Mouse (Mus musculus): ENCODE data around the gene Ostm1. TPM values are rescaled to one million over a fixed set of nuclear protein-coding genes. Genes with fewer than 3 reads are reported as not detected.

Ostm1 gene
- polyA plus RNA-seq, 1 experiment from 2014 or later: 13.8 TPM

DNA sequence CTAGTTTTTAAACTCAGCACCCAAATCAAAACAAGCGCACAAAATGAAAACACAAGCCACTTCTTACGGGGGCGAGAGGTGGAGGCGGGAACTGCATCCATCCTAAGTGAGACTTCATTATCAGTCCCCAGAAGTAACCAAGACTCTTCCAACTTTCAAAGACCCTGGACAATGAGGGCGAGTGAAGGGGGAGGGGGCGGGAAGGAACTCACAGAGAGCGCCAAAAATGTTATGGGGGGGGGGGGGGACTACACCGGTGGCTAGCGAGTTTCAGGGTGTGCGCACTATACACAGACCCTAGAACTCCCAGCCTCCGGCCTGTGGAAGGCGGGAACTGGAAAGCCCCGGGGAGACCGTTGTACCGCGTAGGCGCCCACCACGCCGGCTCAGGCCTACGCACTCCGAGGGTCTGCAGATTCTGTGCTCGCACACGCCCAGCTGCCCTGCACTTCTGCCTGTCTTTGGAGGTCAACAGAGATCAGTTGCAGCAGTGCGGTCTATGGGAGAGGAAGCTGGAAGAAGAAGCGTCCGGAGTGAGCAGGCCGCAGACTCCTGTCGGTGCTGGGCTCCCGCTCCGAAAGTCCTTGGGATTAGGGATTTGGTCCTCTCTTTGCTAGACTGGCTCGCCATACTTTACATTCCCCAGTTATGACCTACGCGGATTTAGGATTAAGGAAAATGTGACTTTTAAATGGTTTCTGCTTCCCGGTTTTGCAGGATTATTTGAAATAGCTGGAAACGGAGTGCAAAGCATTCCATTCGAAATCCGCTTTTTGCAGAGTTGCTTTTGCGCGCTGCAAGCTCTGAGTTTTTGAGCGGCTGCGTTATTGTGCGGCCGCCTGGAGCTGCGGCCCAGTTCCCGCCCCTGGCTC, 1.7 kb upstream of the Ostm1 start:
- H3K4me2 ChIP-seq (ENCODE audit: low read depth, low read length): peak overlapping the region; percentile 43
- DNase-seq (ENCODE audit: low spot score) (no peak), ATAC-seq (ENCODE audit: low read depth) (no peak)
- H3K36me3 ChIP-seq (ENCODE audit: control insufficient read depth, insufficient read depth, low read length): no peaks in the 10 kb centered on the region
- peaks cover 100% of the 10 kb centered on the region for H3K27me3 ChIP-seq (replicated peaks; ENCODE audit: control insufficient read depth, insufficient read depth, low read length)
- H3K9ac ChIP-seq (ENCODE audit: low read depth, low read length): no peak overlapping the region; the same call in 1 of the 2 replicates
- peak overlapping the region; percentile 29 for H3K4me3 ChIP-seq (ENCODE audit: low read depth, low read length)
- H3K4me1 ChIP-seq (ENCODE audit: control insufficient read depth, insufficient read depth, low read length): peaks cover 5% of the 10 kb centered on the region; the same call in 1 of the 2 replicates
- no peak overlapping the region for H3K27ac ChIP-seq (replicated peaks; ENCODE audit: low read depth, low read length)
- no peaks in the 10 kb centered on the region for H3K9me3 ChIP-seq (ENCODE audit: control insufficient read depth, low read length)
- 1% methylated on average over 32 of the region's 45 CpGs for WGBS

GRCm38 (mm10) chr10:42582566-42583110, 984 bp upstream of the Ostm1 start:
- DNase-seq (ENCODE audit: low spot score) (no peak), ATAC-seq (ENCODE audit: low read depth) (no peak)
- H3K9ac ChIP-seq (ENCODE audit: low read depth, low read length): no peak overlapping the region
- peaks cover 99% of the 10 kb centered on the region for H3K27me3 ChIP-seq (replicated peaks; ENCODE audit: control insufficient read depth, insufficient read depth, low read length)
- H3K4me2 ChIP-seq (ENCODE audit: low read depth, low read length): peak overlapping the region; percentile 43
- H3K4me1 ChIP-seq (ENCODE audit: control insufficient read depth, insufficient read depth, low read length): peaks cover 5% of the 10 kb centered on the region; the same call in 1 of the 2 replicates
- peak overlapping the region; percentile 29 for H3K4me3 ChIP-seq (ENCODE audit: low read depth, low read length)
- H3K27ac ChIP-seq (replicated peaks; ENCODE audit: low read depth, low read length): no peak overlapping the region
- WGBS: 1% methylated on average over 31 of the region's 44 CpGs
- no peaks in the 10 kb centered on the region for H3K9me3 ChIP-seq (ENCODE audit: control insufficient read depth, low read length)
- H3K36me3 ChIP-seq (ENCODE audit: control insufficient read depth, insufficient read depth, low read length): no peaks in the 10 kb centered on the region

DNA sequence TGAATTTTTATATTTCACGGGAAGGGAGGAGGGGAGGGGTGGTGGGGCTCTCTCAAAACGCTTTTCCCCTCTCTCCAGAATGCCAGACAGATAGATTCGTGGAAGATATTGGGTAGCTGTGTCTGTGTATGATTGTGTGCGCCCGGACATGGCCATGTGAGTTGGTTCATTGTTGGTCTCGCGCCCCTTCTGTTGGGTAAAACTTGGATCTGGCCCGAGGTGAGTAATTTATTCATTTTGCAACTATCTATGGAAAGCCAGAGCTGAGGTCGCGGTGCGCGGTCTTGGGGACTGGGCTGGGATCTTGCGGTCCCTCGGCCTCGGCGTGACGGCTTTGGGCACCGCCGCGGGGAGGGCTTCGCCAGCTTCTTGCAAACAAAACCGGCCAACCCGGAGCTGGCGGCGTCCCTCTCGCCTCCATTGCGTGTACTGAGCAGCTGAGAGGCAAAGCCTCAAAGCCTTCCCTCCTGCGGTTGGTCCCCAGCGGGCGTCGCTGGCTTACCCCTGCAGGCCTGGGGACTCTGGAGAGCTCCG, 347 bp downstream of the Ostm1 start:
- peak overlapping the region; percentile 29 for H3K4me3 ChIP-seq (ENCODE audit: low read depth, low read length)
- DNase-seq (ENCODE audit: low spot score): no peak
- H3K27ac ChIP-seq (replicated peaks; ENCODE audit: low read depth, low read length): no peak overlapping the region
- peak overlapping the region; percentile 40; the same call in 1 of the 2 replicates for H3K9ac ChIP-seq (ENCODE audit: low read depth, low read length)
- 2% methylated on average over 29 of the region's 32 CpGs for WGBS
- peaks cover 5% of the 10 kb centered on the region; the same call in 1 of the 2 replicates for H3K4me1 ChIP-seq (ENCODE audit: control insufficient read depth, insufficient read depth, low read length)
- H3K9me3 ChIP-seq (ENCODE audit: control insufficient read depth, low read length): no peaks in the 10 kb centered on the region
- H3K27me3 ChIP-seq (replicated peaks; ENCODE audit: control insufficient read depth, insufficient read depth, low read length): peaks cover 98% of the 10 kb centered on the region
- no peak; the same call in 1 of the 2 replicates for ATAC-seq (ENCODE audit: low read depth)
- no peaks in the 10 kb centered on the region for H3K36me3 ChIP-seq (ENCODE audit: control insufficient read depth, insufficient read depth, low read length)
- peak overlapping the region; percentile 43 for H3K4me2 ChIP-seq (ENCODE audit: low read depth, low read length)

DNA sequence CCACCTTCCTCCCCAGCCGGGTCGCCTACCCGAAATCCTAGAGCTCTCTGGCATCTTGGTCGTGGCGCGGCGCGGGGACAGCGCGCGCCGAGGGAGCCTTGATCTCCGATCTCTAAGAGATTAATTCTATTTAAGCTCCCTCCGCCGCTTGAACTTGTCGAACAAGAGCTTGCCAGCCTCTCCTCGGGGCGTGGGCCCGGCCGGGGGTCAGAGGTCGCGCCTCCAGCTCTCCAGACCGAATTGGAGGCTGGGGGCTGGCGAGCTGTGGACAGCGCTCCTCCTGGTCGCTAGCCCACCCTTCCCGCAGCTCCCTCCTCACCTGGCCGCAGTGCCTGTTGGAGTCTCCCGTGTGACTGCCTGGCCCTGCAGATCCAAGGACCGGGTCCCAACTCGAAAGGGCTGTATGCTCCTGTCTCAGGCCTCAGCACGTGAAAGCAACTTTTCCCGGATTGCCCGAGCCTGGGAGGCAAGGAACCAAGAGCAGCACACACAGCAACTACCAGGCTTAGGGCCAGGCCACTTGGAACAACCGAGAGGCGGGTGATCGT, 888 bp downstream of the Ostm1 start:
- peak overlapping the region; percentile 40; the same call in 1 of the 2 replicates for H3K9ac ChIP-seq (ENCODE audit: low read depth, low read length)
- WGBS: under 1% methylated on average over 33 of the region's 37 CpGs
- peaks cover 98% of the 10 kb centered on the region for H3K27me3 ChIP-seq (replicated peaks; ENCODE audit: control insufficient read depth, insufficient read depth, low read length)
- H3K9me3 ChIP-seq (ENCODE audit: control insufficient read depth, low read length): no peaks in the 10 kb centered on the region
- no peaks in the 10 kb centered on the region for H3K36me3 ChIP-seq (ENCODE audit: control insufficient read depth, insufficient read depth, low read length)
- no peak overlapping the region for H3K27ac ChIP-seq (replicated peaks; ENCODE audit: low read depth, low read length)
- H3K4me1 ChIP-seq (ENCODE audit: control insufficient read depth, insufficient read depth, low read length): peaks cover 5% of the 10 kb centered on the region; the same call in 1 of the 2 replicates
- ATAC-seq (ENCODE audit: low read depth) (no peak), DNase-seq (ENCODE audit: low spot score) (no peak)
- peak overlapping the region; percentile 29 for H3K4me3 ChIP-seq (ENCODE audit: low read depth, low read length)
- peak overlapping the region; percentile 43 for H3K4me2 ChIP-seq (ENCODE audit: low read depth, low read length)

- H3K9me3 ChIP-seq (ENCODE audit: control insufficient read depth, low read length): no peaks in the 10 kb centered on the region
- no peak overlapping the region for H3K27ac ChIP-seq (replicated peaks; ENCODE audit: low read depth, low read length)
- DNase-seq (ENCODE audit: low spot score) (no peak), ATAC-seq (ENCODE audit: low read depth) (no peak)
- 1% methylated on average over 8 of the region's 8 CpGs for WGBS
- no peak overlapping the region for H3K9ac ChIP-seq (ENCODE audit: low read depth, low read length)
- H3K4me1 ChIP-seq (ENCODE audit: control insufficient read depth, insufficient read depth, low read length): peaks cover 5% of the 10 kb centered on the region; the same call in 1 of the 2 replicates
- 0 out of 2 replicates have a peak overlapping the region, but pooled peaks have one; percentile 4 for H3K4me3 ChIP-seq (ENCODE audit: low read depth, low read length)
- H3K27me3 ChIP-seq (replicated peaks; ENCODE audit: control insufficient read depth, insufficient read depth, low read length): peaks cover 98% of the 10 kb centered on the region
- 0 out of 2 replicates have a peak overlapping the region, but pooled peaks have one; percentile 43 for H3K4me2 ChIP-seq (ENCODE audit: low read depth, low read length)
- no peaks in the 10 kb centered on the region for H3K36me3 ChIP-seq (ENCODE audit: control insufficient read depth, insufficient read depth, low read length)
These were observed 1.5 kb downstream of the Ostm1 start for GRCm38 (mm10) chr10:42585156-42585555.

- Histone ChIP-seq H3K36me3 (ENCODE audit: control insufficient read depth, insufficient read depth, low read length) (no peaks in the 10 kb centered on the region), H3K4me3 (ENCODE audit: low read depth, low read length) (no peak overlapping the region), H3K27ac (replicated peaks; ENCODE audit: low read depth, low read length) (no peak overlapping the region), H3K4me2 (ENCODE audit: low read depth, low read length) (no peak overlapping the region), H3K9ac (ENCODE audit: low read depth, low read length) (no peak overlapping the region), H3K9me3 (ENCODE audit: control insufficient read depth, low read length) (no peaks in the 10 kb centered on the region), H3K27me3 (replicated peaks; ENCODE audit: control insufficient read depth, insufficient read depth, low read length) (peaks cover 98% of the 10 kb centered on the region), H3K4me1 (ENCODE audit: control insufficient read depth, insufficient read depth, low read length) (peaks cover 5% of the 10 kb centered on the region; the same call in 1 of the 2 replicates)
- DNase-seq (ENCODE audit: low spot score) (no peak), ATAC-seq (ENCODE audit: low read depth) (no peak)
- 5% methylated on average over 22 of the region's 22 CpGs for WGBS
These were observed 2.1 kb downstream of the Ostm1 start for GRCm38 (mm10) chr10:42585596-42586305.

DNA sequence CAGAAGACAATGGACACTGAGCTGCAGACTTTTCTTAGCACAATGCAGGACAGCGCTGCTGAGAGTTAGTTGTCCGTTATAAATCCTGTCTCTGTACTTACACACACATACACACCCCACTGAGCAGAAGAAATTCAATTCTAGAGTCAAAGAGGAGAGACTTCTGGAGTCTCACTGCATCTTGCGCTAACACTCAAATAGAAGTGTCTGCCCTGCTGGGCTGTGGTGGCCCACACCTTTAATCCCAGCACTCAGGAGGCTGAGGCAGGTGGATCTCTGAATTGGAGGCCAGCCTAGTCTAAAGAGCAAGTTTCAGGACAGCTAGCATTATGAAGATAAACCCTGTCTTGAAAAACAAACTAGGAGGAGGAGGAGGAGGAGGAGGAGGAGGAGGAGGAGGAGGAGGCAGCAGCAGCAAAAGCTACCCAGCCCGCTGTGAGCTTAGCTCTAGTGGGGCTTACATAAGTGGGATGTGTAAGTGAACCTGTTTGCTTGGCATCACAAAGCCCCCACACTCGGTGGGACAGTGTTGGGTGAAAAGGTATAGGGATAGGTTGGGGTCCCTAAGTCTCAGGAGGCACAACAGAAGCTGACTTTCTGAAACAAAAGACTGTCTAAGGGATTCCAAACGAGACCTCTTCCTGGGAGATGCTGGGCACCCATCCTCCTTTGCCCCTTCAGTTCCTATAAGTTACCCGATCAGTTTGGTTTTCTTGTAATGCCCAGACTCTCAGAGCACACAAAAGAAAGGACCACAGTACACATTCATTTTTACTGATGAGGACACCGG, 4.5 kb downstream of the Ostm1 start:
- 6% methylated on average over 8 of the region's 8 CpGs for WGBS
- Histone ChIP-seq H3K9ac (ENCODE audit: low read depth, low read length) (no peak overlapping the region), H3K27me3 (replicated peaks; ENCODE audit: control insufficient read depth, insufficient read depth, low read length) (peaks cover 98% of the 10 kb centered on the region), H3K9me3 (ENCODE audit: control insufficient read depth, low read length) (no peaks in the 10 kb centered on the region), H3K4me2 (ENCODE audit: low read depth, low read length) (no peak overlapping the region), H3K4me3 (ENCODE audit: low read depth, low read length) (no peak overlapping the region), H3K36me3 (ENCODE audit: control insufficient read depth, insufficient read depth, low read length) (no peaks in the 10 kb centered on the region), H3K27ac (replicated peaks; ENCODE audit: low read depth, low read length) (no peak overlapping the region), H3K4me1 (ENCODE audit: control insufficient read depth, insufficient read depth, low read length) (no peaks in the 10 kb centered on the region; the same call in 1 of the 2 replicates)
- no peak for DNase-seq (ENCODE audit: low spot score)
- no peak for ATAC-seq (ENCODE audit: low read depth)

All from embryonic facial prominence, embryonic 14.5 days (tissue).